Mouse (Mus musculus): ENCODE data around the gene Ppfibp1. TPM values are rescaled to one million over a fixed set of nuclear protein-coding genes. Genes with fewer than 3 reads are reported as not detected.

The Ppfibp1 gene
- total RNA-seq, 4 experiments from 2014 or later: 80.0 to 138 (median 105) TPM

DNA sequence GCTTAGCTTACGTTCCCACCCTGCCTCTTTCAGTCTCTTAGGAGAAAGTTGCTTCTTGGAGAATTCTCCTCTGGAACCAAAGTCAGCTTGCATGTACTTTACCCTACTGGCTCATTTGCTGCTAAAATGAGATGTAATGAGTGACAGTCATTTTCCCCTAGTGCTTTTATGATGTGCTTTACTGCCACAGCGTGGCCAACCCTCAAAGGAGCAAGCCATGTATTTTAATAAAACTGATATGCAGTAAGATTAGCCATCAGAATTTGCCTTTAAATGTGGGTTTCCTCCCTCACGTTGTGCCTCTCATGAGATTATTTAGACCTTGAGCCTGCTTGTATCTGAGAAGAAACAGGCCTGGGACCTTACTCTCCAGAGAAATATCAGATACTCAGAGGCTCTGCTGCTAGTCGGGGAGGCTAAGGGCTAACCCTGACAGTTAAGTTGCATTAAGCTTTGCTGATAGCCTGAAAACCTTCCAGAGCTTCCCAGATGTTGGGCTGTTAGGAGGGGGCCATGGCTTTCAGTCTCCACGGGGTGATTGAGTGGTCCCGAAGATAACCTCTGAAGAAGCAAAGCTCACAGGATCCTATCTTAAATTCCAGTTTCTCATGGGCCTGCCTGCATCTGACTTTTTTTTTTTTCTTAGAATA lies 73.7 kb downstream of the Ppfibp1 start:
- DNase-seq: no peak

DNA sequence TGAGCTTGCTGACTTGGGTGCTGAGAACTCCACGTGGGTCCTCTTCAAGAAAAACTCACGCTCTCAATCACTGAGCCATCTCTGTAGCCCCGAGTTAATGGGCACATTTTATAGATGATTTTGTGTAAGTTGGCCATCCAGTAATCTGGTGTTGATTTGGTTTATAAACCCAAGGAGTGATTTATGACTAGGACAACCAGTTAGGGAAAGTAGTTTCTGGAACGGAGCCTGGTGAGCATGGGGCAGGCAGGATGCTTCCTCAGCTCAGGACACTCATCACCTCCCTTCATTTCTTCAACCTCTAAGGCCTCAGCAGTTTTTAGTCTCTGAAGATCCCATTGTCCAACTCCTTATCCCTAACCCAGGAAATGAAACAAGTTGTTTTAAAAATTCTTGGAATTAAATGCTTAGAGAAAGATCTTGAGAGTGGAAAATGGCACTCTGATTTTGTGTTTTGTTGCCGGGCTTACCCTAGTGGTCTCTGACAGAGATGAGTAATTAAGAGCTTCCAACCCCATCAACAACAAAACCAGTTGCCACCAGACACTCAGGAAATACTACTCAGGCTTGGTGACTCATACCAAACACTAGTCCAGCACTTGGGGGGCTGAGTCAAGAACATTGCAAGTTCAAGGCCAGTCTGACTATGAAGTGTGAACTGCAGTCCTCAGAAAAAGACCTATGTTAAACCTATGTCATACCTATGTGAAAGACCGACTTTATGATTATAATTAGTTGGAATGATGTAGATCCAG lies 75.3 kb downstream of the Ppfibp1 start:
- no peak for DNase-seq

DNA sequence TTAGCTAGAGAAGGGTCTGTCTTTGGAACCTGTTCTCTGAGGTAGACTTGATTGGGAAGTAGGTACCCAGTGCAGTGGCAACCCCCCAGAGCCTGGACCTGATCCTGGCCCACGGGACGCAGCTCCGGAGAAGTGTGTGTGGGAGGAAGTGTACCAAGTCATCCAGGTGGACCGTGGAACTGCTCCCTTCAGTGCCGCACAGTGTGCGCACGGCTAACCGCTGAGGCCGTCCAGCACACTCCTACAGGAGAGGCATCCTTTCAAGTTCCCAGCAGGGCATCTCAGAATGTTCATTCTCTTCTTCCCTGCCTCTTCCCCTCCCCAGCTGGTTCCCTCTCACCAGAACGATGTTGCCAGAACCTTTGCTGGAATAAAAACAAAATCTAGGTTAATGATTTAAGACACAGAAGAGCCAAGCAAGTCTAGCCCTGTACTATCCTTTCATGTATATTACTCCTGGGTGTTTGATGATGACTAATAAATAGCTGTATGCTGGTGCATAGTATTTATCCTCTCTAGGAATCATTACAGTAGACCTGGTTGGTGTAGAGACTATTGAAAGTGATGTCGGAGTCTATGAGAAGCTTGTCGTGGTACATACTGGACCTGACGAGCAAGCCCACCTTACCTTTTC lies 77.0 kb downstream of the Ppfibp1 start:
- no peak for DNase-seq

DNA sequence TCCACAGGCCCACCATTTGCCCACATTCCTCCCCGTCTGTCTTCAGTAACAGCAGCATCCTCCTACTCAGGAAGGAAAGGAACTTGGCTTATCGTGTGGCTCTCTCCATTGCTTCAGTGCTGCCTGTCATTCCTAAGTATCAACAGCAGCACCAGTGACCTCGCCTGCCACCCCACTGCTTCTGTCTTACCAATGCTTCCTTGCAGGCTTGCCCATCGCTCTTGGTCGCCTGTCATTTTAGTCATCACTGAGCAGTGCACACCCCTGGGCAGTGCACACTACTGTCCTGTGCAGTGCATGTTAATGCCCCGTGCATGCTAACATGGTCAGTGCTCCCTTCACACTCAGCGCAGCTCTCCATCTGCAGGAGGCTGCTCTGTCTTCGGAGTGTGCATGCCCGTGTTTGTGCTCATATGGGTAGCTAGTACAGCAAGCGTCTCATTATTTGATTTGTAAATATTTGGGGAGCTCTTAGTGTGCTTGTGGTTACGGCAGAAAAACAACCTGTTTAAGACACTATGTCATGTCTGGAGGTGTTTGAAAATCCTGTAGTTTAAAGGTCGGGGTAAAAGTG lies 78.2 kb downstream of the Ppfibp1 start:
- no peak for DNase-seq

DNA sequence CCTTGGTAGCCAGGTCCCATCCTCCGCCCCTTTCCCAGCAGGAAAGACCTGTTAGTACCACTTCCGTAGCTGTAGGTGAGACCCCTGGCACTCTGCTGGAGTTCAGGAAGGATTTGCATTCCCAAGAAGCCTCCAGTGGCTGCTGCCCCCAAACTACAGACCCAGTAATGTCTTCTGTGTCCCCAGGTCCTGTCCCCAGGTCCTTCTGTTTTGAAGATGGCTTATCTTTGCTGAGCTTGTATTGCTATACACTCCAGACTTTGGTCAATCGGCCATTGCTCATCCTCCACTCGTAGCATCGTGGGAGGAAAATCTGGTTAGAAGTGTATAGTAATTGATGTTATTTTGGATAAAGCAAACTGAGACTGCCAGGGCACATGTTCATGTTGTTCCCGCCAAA lies 79.5 kb downstream of the Ppfibp1 start:
- no peak for DNase-seq

DNA sequence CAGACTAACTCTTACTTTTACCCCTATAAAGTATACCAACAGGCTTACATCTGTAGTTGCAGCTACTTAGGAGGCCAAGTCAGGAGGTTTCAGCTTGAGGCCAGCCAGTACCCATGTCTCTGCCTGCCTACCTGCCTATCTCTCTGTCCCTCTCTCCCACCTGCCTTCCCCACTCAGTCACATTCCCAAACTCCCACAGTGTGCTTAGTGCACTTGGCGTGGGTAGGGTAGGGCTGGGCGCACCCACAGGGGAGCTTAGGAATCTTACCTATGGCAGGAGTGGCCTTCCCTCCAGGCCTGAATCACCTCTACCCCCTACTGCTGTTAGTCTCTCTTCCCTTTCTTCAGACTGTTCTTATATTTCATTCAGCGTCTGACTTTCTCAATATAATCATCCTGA lies 82.5 kb downstream of the Ppfibp1 start:
- no peak for DNase-seq

DNA sequence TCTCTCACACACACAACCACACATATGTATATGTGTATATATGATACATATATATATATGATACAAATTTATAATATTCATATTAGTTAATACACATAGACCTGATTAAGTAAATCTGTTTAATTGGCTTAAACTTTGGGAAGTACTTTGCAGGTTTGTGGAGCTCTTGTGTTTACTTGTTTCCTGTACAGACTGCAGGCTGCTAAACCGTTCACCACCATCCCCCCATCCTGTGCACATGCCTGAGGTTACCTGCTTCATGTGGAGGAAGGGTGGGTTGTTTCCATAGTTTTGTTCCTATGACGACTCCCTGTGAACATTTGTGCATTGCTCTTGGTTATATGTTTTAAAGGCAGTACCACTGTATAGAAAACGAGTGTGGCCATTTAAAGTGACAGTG lies 83.1 kb downstream of the Ppfibp1 start:
- no peak for DNase-seq

DNA sequence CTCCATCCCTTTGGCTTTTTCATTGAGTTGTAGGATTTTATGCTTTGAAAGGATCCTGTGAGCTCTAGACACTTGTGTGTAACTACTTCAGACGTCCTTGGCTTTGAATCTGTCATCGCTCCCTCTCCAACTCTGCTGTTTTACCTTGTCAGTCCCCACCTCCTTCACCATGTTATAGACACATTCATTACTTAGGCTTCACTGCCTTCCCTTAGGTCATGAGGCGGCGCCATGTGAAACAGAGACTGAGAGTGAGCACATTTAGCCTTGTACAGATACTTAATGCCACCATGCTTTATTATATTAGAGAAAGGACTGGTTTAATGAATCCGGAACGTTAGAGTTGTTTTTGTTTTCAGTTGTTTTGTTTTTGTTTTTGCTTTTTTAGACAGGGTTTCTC lies 83.7 kb downstream of the Ppfibp1 start:
- DNase-seq: no peak

DNA sequence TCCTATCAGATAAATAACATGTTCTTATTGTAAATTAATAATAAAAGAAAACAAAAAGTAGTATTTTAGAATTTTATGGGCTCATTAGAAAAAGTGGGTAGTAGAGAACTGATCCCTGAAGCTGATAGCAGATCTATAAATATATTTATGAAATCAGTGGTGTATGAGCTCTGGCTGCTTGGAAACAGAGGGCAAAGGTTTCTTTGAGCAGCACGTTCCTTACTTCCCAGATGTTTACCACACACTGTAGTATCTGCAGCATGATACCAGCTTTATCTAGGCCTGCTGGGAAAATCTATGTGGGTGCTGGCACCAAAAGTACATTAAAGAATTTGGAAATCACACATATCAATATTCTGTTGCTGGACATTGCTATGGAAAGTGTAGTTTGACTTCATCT lies 84.5 kb downstream of the Ppfibp1 start:
- DNase-seq: no peak

DNA sequence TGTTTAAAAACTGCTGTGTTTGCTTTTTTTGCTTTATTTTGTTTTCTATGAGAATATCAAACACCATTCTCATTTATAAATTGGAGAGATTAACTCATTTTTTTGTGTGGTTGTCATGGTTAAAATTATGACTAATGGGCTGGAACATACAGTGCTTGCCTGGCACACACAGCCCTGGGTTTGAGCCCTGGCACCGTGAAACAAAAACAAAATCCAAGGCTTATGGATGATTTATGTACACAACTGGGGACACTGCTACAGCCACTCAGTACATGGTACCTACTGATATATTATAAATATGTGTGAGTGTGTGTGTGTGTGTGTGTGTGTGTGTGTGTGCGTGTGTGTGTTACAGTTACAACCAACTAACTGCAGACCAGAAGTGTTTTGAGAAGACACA lies 85.1 kb downstream of the Ppfibp1 start:
- DNase-seq: no peak

DNA sequence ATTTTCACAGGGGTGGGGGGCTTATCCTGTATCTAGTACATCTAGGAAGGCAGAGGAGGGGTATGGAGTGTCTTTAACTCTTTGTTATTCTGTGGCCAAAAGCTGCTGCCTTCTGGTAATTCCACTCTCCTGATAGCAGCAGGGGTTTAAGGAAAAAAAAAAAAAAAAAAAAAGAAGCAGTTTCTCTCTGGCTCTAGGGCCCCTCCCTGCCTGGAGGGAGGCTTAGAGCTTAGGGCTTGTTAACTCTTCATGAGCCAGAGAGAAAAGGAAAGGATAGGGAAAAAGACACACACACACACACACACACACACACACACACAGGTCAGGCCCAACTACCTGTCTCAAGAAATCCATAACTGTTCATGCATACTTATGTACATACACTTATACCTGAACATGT lies 85.5 kb downstream of the Ppfibp1 start:
- DNase-seq: no peak

DNA sequence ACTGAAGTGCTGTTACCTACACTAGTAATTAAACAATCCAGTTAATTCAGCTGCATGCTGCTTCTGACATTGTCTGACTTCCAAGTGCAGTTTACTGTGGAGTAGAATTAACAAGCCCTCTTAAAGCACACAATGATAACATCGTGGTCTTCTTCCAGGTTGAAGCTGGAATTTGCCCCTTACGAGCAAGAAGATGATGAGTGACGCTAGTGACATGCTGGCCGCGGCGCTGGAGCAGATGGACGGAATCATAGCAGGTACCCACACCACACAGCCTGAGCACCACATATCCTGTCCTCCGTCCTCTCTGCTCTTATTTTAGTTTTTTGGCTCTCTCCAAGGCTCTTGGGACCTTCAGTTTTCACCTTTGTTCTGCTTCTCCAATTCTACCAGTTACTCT lies 88.2 kb downstream of the Ppfibp1 start:
- no peak for DNase-seq

DNA sequence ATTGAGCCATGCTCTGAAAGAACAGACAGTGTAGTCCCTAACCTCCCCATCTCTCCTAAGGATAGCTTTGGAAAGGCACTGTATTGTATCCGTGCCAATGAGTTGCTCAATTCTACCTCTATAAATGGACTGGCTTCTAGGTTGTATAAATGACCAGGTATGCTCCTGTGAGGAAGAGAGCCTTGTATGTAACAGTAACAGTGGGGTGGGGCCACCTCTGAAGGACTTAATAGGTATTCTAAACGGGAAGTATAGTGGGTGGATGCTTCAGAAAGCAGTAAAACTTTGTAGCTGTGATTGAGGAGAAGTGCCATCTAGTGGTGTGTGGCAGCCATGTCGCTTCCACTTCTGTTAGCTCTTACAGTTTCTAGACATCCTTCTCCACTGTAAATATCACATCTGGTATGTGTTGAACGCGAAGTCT lies 90.4 kb downstream of the Ppfibp1 start:
- DNase-seq: no peak

DNA sequence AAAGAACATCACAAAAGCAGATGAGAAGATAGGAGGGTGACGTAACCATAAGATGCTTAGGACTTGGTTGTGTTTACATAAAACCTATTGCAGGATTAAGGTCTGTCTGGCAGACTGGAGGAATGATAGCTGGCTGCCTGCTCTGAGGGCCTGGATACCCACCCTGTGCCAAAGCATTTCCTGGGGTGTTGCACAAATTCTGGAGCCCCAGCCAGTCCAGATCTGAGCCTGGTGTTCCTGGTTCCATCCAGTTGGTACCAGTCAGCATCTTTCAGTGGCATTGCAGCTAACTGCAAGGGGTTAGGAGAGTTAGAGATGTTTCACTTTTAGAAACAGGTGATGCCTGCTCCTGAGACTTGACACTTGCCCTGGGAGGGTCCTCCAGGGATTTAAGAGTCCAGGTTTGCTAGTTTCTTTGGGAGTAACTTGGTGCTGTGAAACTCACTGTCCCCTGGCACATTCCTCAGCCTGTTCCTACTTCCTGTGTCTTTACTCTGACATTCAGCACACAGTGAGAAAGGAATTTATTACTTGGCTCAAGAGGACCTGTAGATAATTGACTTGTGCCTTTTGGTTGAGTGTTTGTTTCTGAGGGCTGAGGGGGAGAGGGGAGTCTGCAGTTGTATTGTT lies 90.9 kb downstream of the Ppfibp1 start:
- DNase-seq: no peak

DNA sequence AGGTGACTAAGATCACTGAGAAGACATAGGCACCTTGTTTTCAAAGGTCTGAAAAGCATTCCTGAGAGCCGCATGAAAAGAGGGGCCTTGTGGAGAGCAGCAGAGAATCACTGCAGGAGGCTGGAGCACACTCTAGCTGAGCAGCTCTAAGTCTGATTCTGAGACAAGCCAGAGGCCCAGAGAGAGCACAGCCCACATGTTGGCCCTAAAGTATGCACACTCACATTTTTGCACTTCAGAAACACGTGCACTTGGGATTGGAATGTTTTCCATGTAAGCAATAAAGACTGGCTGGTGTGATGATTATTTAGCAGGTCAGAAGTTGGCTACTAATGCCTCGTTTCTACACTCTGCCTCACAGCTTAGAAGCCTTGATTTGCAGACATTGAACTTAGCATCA lies 91.7 kb downstream of the Ppfibp1 start:
- DNase-seq: no peak

DNA sequence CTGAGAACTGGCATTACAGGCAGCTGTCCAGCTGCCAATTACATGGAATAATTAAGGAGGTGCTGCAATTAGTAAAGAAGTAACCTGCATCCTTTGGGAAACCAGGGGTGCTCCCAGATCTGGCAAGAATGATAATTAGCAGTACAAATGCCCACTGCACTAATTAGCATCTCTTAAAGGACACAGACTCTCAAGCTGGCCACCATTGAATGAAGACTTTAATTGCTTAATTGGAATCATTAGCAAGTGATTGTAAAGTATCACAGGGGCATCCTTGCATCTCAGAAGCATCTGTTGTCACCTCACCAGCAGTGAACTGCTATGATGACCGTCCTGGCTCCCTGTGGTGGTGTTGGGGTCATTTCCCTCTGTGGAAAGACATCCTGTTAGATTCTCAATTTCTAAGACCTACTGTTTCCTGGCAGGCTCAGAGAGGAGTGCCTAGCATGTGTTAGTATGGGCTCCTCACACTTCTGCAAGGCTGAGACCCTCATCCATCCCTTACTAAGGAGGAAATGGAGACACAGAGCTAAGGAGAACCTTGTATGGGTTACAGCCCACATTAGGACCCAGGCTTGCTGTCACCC lies 93.1 kb downstream of the Ppfibp1 start:
- no peak for DNase-seq

DNA sequence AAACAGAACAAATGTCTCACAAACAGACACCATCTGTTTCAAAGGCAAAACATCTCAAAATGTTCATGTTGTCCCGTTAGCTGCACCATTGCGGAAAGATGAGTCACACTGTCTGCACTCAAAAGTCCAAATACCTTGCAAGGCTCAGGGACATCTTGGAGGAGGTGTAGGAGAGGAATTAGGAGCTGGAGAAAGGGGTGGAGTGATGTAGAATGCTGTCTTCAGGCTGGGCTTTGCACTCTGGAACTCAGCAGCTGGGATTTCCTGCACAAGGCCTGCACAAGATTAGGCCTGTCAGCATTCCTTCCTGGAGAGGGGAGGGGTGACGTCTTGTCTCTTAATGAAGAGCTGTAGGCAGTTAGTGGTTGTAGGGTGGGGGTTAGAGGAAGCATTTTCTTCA lies 96.3 kb downstream of the Ppfibp1 start:
- DNase-seq: no peak

DNA sequence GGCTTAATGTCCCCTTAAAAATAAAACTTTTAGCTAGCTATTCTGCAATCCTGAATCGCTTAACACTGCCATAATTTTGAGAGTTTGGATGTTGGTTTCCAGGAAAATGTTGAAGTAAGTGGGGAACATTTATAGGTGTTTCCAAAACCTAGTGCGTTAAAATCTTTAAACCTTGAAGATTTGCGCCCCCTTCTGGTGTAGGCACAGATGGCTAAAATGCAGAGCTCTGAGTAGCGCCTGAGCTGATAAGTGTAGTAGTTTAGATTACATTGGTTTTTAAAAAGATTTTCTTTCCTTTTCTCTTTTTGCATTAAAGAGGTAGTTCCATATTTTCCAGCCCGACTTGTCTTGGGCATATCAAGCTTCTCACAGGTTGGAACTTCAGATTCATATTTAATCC lies 105.9 kb downstream of the Ppfibp1 start:
- no peak for DNase-seq

DNA sequence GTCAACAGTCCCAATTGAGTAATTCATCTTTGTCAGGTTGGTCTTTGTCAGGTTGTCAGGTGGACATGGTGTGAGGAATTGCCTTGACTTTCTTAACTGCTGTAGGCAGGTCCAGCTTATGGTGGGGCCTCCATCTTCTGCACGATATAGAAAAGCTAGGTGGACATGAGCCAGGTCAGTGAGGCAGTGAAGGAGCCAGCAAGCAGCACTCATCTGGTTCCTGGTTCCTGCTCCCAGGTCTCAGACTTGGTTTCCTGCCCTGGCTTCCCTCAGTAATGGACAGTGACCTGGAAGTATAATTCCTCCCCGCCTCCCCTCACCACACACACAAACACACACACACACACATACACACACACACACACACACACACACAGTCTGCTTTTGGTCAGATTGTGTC lies 107.1 kb downstream of the Ppfibp1 start:
- DNase-seq: no peak

DNA sequence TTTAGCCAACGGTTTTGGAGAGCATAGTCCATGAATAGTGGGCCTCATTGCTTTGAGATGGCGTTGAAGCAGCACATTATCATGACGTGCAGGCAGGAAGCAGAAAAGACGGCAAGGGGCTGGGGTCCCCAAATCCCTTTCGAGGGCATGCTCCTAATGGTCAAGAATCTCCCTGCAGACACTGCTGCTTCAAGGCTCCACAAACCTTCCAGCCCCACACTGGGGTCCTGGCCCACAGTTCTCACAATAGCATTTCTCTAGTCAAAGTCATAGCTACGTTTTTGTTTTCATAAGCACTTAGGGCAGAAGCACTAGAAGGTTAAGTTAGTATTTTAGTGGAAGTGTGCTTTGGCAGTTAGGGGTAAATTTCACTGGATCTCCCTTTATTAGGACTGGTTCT lies 107.6 kb downstream of the Ppfibp1 start:
- no peak for DNase-seq

DNA sequence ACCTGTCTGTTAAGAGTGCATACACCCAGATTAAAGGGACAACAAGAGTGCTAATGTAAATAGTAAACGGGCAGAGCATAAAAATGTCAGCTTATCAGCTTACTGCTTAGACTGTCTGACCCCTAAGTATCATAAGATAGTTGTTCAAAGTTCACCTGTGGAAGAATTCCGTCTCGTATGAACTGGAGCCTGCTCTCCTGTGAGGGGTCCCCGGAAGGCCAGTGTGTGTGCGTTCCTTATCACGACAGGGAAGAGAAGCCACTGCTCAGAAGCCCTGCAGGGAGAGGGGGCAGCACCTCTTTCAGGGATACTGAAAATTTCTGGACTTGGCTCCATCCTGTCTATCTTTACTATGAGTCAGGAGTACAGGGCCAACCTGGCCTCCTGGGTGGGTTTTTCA lies 108.7 kb downstream of the Ppfibp1 start:
- DNase-seq: no peak

DNA sequence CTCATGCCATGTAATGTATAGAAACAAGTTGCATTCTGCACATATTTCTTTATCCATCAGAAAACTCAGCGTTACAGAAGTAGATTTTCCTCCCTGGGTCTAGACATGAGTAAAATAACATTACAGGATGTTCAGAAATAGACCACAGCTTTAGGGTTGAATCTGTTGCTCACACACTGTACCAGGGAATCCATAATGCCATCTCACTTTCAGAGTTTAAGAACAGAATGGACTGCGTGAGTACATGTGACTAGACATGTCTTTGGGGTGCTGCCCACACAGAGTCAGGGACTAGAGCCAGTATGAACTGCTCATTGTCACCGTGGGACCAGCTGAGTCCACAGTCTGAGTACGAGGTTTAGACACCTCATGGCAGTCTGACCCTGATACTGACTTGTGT lies 110.4 kb downstream of the Ppfibp1 start:
- no peak for DNase-seq

DNA sequence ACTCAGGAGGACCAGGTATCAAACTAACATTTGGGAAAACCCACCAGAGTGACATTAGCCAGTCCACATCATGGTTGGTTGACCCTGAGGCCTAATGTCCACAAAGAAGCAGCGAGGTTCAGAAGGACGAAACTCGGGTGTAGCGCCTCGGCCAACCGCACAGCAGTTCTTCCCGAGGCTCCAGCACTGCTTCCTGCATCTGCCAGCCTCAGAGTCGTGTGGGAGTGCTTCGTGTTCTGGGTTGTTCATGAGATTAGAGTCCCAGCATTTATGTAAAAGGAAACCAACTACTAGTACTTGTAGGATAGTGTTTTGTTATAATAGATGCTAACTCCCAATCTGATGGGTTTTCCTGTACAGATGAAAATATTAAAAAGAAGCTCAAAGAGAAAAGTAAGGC lies 111.0 kb downstream of the Ppfibp1 start:
- no peak for DNase-seq

All from adrenal gland, adult 8-10 months (tissue).